Mouse (Mus musculus) heart, embryonic 15.5 days (tissue): ENCODE data around the gene Glul. TPM values are rescaled to one million over a fixed set of nuclear protein-coding genes. Genes with fewer than 3 reads are reported as not detected.

Source experiments
- ATAC-seq: fragments of 200-750 bp; cut with Nextera tagmentation; replicated peaks from 2 replicates; pipeline ENCODE4 v1.8.0; 2017; ENCODE audit warnings: low read depth, moderate TSS enrichment; ENCODE audit not compliant: insufficient number of reproducible peaks, insufficient read depth, low FRiP score
- H3K27ac ChIP-seq: fragments of 300-500 bp; sonication (generic); 2 replicates; pipeline ENCODE4 v1.5.1; 2015; ENCODE audit warnings: mild to moderate bottlenecking, inconsistent platforms
- H3K27me3 ChIP-seq: fragments of 300-500 bp; sonication (generic); 2 replicates; pipeline ENCODE4 v1.6.1; 2015; ENCODE audit warnings: inconsistent platforms
- H3K36me3 ChIP-seq: fragments of 300-500 bp; sonication (generic); 2 replicates; pipeline ENCODE4 v1.6.1; 2015; ENCODE audit warnings: mild to moderate bottlenecking, inconsistent platforms
- H3K4me1 ChIP-seq: fragments of 300-500 bp; sonication (generic); replicated peaks from 2 replicates; pipeline ENCODE4 v1.6.1; 2015; ENCODE audit warnings: inconsistent platforms
- H3K4me2 ChIP-seq: fragments of 300-500 bp; sonication (generic); 2 replicates; pipeline ENCODE4 v1.6.1; 2015; ENCODE audit warnings: inconsistent platforms, mild to moderate bottlenecking, moderate library complexity
- H3K4me3 ChIP-seq: fragments of 300-500 bp; sonication (generic); 2 replicates; pipeline ENCODE4 v1.5.1; 2015; ENCODE audit warnings: mild to moderate bottlenecking, inconsistent platforms
- H3K9ac ChIP-seq: fragments of 300-500 bp; sonication (generic); 2 replicates; pipeline ENCODE4 v1.6.1; 2015; ENCODE audit warnings: mild to moderate bottlenecking, inconsistent platforms
- H3K9me3 ChIP-seq: fragments of 300-500 bp; sonication (generic); replicated peaks from 2 replicates; pipeline ENCODE4 v1.6.1; 2016; ENCODE audit warnings: inconsistent platforms
- WGBS: fragments of 180-500 bp; shearing (Covaris S2); methylation state at CpG from one replicate; pipeline ENCODE4 v1.1.7; 2015; ENCODE audit warnings: mixed read lengths; 5-methylcytosine and 5-hydroxymethylcytosine counted together
- polyA plus RNA-seq: library from polyadenylated mRNA; unstranded; fragments of >200 nt; fragmentation: Nextera tagmentation; extraction: Ambion mirVana; gene quantifications from 2 replicates; pipeline ENCODE4 v1.2.1, GENCODE M21; 2015

The Glul gene
- polyA plus RNA-seq, 1 experiment from 2014 or later: 56.4 TPM

- WGBS: 82% methylated on average over 5 of the region's 5 CpGs
- peaks cover 46% of the 10 kb centered on the region for H3K36me3 ChIP-seq
- H3K4me1 ChIP-seq: 0 out of 2 replicates have a peak, but pooled peaks cover 4% of the 10 kb centered on the region
- H3K9me3 ChIP-seq: no peaks in the 10 kb centered on the region
- no peak overlapping the region for H3K4me3 ChIP-seq
- no peak overlapping the region for H3K9ac ChIP-seq
- no peak overlapping the region for H3K27ac ChIP-seq
- H3K4me2 ChIP-seq: no peak overlapping the region
- ATAC-seq: no peak
- no peaks in the 10 kb centered on the region for H3K27me3 ChIP-seq
These were observed 10.7 kb downstream of the Glul start for GRCm38 (mm10) chr1:153910423-153910822.

- no peak for ATAC-seq
- Histone ChIP-seq H3K9ac (no peak overlapping the region), H3K4me1 (0 out of 2 replicates have a peak, but pooled peaks cover 4% of the 10 kb centered on the region), H3K4me3 (no peak overlapping the region), H3K4me2 (no peak overlapping the region), H3K27ac (no peak overlapping the region), H3K9me3 (no peaks in the 10 kb centered on the region), H3K36me3 (peaks cover 36% of the 10 kb centered on the region), H3K27me3 (no peaks in the 10 kb centered on the region)
- WGBS: 86% methylated on average over 6 of the region's 6 CpGs
These were observed 11.6 kb downstream of the Glul start for GRCm38 (mm10) chr1:153911276-153911795.

GRCm38 (mm10) chr1:153913869-153914268, 14.1 kb downstream of the Glul start:
- Histone ChIP-seq H3K27ac (no peak overlapping the region), H3K9me3 (no peaks in the 10 kb centered on the region), H3K36me3 (peaks cover 11% of the 10 kb centered on the region), H3K9ac (no peak overlapping the region), H3K4me2 (no peak overlapping the region), H3K4me3 (no peak overlapping the region), H3K4me1 (peaks cover 10% of the 10 kb centered on the region; the same call in 1 of the 2 replicates), H3K27me3 (no peaks in the 10 kb centered on the region)
- WGBS: 41% methylated on average over 3 of the region's 3 CpGs
- ATAC-seq: no peak

DNA sequence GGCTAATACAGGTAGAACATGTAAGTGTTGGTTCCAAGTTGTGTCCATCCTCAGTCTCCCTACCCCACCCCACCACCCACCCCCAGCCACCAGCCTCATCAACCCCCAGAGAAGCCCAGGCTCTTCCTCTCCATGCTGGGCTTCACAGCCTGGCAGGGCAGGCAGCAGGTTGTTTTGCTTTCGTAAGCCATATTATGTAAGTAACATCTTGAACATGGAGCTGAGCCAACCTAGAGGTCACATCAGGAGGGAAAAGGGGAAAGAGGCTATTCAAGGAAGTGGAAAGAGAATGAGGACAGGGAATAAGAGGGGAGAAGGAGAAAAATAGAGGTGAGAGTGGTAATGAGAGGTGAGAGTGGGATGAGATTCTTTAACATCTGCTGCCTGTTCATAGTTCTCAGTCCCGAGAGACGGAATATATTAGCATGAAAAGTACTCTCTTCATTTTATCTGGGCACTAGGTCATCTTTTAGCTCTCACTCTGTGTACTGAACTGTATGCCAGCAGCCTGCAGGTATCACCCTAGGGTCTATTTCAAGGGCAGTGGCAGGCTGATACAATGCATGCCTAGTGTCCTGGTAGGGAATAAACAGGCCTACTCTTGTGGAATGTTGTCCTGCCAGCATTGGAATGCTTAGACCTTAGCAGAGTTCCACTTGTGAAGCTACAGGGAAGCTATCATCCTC, 18.9 kb downstream of the Glul start:
- Histone ChIP-seq H3K27me3 (no peaks in the 10 kb centered on the region), H3K9ac (no peak overlapping the region), H3K4me3 (no peak overlapping the region), H3K4me2 (no peak overlapping the region), H3K9me3 (no peaks in the 10 kb centered on the region), H3K36me3 (no peaks in the 10 kb centered on the region), H3K4me1 (peaks cover 27% of the 10 kb centered on the region), H3K27ac (peak overlapping the region; percentile 71)
- WGBS: 42% methylated on average over 3 of the region's 3 CpGs
- ATAC-seq: peak; percentile 38; the same call in 1 of the 2 replicates

DNA sequence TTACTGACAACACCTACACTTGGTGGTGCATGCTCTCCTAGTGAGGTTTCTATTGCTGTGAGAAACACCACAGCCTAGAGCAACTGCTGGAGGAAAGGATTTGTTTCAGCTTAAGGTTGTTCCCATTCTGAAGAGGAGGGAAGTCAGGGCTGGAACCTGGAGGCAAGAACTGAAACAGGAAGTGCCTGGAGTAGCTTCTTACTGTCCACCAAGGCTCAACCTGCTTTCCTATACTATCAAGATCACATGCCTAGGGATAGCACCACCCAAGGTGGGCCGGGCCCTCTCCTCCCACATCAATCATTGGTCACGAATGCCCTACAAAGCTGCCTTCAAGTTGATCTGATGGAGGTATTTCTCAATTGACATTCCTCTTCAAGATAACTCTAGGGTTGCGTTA, 21.9 kb downstream of the Glul start:
- Histone ChIP-seq H3K4me2 (no peak overlapping the region), H3K4me3 (no peak overlapping the region), H3K4me1 (peaks cover 22% of the 10 kb centered on the region), H3K27ac (no peak overlapping the region), H3K27me3 (no peaks in the 10 kb centered on the region), H3K9me3 (no peaks in the 10 kb centered on the region), H3K9ac (no peak overlapping the region), H3K36me3 (no peaks in the 10 kb centered on the region)
- ATAC-seq: no peak
- WGBS: 98% methylated on average over 3 of the region's 3 CpGs

DNA sequence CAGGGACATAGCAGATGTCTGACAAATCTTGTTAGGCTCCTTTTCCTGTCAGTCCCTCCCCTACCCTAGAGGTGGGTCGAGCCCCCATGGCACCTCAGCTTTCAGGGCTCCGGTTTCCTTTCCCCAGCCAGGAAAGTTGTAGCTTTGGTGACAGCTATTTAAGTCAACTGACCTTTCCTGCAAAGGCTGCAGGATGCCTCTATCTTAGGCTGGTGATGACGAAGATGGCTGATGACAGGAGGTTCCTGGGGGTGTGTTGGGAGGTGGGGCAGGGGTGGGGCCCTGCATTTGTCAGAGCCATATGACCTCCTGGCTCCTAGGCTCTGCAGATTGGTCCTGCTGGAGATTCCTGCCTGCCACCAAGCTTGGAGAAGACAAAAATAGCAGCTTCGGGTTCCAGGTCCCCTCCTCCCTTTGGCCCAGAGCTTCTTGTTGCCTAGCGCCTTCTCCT, 22.9 kb downstream of the Glul start:
- peak overlapping the region; percentile 72 for H3K27ac ChIP-seq
- no peaks in the 10 kb centered on the region for H3K9me3 ChIP-seq
- peak; percentile 88 for ATAC-seq
- H3K9ac ChIP-seq: no peak overlapping the region
- H3K4me3 ChIP-seq: no peak overlapping the region
- no peaks in the 10 kb centered on the region for H3K36me3 ChIP-seq
- H3K4me1 ChIP-seq: peaks cover 22% of the 10 kb centered on the region
- WGBS: 9% methylated on average over 5 of the region's 5 CpGs
- H3K4me2 ChIP-seq: no peak overlapping the region
- H3K27me3 ChIP-seq: no peaks in the 10 kb centered on the region

GRCm38 (mm10) chr1:153924395-153925385, 24.9 kb downstream of the Glul start:
- H3K4me1 ChIP-seq: peaks cover 12% of the 10 kb centered on the region
- no peak overlapping the region for H3K4me2 ChIP-seq
- no peak overlapping the region for H3K27ac ChIP-seq
- H3K36me3 ChIP-seq: no peaks in the 10 kb centered on the region
- no peak overlapping the region for H3K9ac ChIP-seq
- ATAC-seq: no peak
- no peak overlapping the region for H3K4me3 ChIP-seq
- no peaks in the 10 kb centered on the region for H3K27me3 ChIP-seq
- no peaks in the 10 kb centered on the region for H3K9me3 ChIP-seq
- WGBS: 75% methylated on average over 6 of the region's 6 CpGs

GRCm38 (mm10) chr1:153930431-153930830, 30.7 kb downstream of the Glul start:
- H3K4me2 ChIP-seq: no peak overlapping the region
- no peaks in the 10 kb centered on the region for H3K9me3 ChIP-seq
- ATAC-seq: no peak
- H3K36me3 ChIP-seq: no peaks in the 10 kb centered on the region
- no peak overlapping the region for H3K4me3 ChIP-seq
- no peaks in the 10 kb centered on the region for H3K27me3 ChIP-seq
- H3K27ac ChIP-seq: no peak overlapping the region
- WGBS: 85% methylated on average over 2 of the region's 2 CpGs
- no peak overlapping the region for H3K9ac ChIP-seq
- H3K4me1 ChIP-seq: no peaks in the 10 kb centered on the region

DNA sequence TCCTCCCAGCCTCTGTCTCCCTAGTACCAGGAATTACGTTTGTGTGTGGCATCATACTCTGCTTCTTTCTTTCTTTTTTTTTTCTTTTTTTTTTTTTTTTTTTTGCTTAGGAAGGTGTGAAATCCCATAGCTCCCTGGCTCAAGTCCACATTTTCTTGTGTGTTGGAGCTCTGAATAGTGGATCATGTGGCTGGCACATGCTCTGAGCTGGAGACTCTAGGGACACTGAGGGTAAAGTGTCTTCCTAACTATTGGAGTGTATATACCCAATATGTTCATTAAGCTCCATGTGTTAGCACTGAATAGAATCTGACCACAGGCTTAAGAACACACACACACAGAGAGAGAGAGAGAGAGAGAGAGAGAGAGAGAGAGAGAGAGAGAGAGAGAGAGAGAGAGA, 34.0 kb downstream of the Glul start:
- no peaks in the 10 kb centered on the region for H3K36me3 ChIP-seq
- H3K27ac ChIP-seq: no peak overlapping the region
- no peaks in the 10 kb centered on the region for H3K4me1 ChIP-seq
- no peak for ATAC-seq
- no peak overlapping the region for H3K9ac ChIP-seq
- no peaks in the 10 kb centered on the region for H3K27me3 ChIP-seq
- H3K4me3 ChIP-seq: no peak overlapping the region
- WGBS: 48% methylated on average over 1 of the region's 1 CpGs
- no peaks in the 10 kb centered on the region for H3K9me3 ChIP-seq
- no peak overlapping the region for H3K4me2 ChIP-seq

- WGBS: 79% methylated on average over 12 of the region's 12 CpGs
These were observed 36.2 kb downstream of the Glul start for GRCm38 (mm10) chr1:153935844-153936380.

DNA sequence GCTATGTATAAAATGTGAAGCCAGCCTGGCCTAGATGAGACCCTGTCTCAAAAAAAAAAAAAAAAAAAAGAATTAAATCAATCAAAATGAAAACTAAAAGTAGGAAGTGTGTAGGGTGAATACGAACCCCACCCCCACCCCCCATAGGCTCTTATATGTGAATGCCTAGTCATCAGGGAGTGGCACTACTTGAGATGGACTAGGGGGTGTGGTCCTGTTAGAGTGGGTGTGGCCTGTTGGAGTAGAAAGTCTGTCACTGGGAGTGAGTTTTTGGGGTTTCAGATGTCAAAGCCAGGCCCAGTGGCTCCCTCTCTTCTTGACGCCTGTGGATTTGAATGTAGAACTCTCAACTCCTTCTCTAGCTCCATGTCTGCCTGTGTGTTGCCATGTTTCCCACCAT, 37.3 kb downstream of the Glul start:
- Histone ChIP-seq H3K36me3 (no peaks in the 10 kb centered on the region), H3K9ac (no peak overlapping the region), H3K4me2 (no peak overlapping the region), H3K27me3 (no peaks in the 10 kb centered on the region), H3K27ac (no peak overlapping the region), H3K9me3 (no peaks in the 10 kb centered on the region), H3K4me1 (no peaks in the 10 kb centered on the region), H3K4me3 (no peak overlapping the region)
- ATAC-seq: no peak
- 97% methylated on average over 2 of the region's 2 CpGs for WGBS

More at GRCm38 (mm10) chr1:153935844-153936380, 36.2 kb downstream of the Glul start:
- no peak for ATAC-seq
- no peaks in the 10 kb centered on the region for H3K4me1 ChIP-seq
- H3K36me3 ChIP-seq: no peaks in the 10 kb centered on the region
- no peak overlapping the region for H3K4me3 ChIP-seq
- H3K9me3 ChIP-seq: no peaks in the 10 kb centered on the region
- H3K27ac ChIP-seq: no peak overlapping the region
- H3K27me3 ChIP-seq: no peaks in the 10 kb centered on the region
- H3K4me2 ChIP-seq: no peak overlapping the region
- no peak overlapping the region for H3K9ac ChIP-seq
